Mouse (Mus musculus): ENCODE measurements around the gene Kif16b. TPM values are rescaled to one million over a fixed set of nuclear protein-coding genes. Genes with fewer than 3 reads are reported as not detected.
A peak's percentile ranks its signal among the peaks of the same experiment; 100 is the strongest.

Kif16b gene
- polyA plus RNA-seq, 1 experiment from 2014 or later = 3.9 TPM

- Histone ChIP-seq H3K27ac (no peak overlapping the region), H3K4me3 (replicated peaks) (no peak overlapping the region), H3K36me3 (no peaks in the 10 kb centered on the region), H3K9me3 (no peaks in the 10 kb centered on the region), H3K9ac (replicated peaks) (no peak overlapping the region), H3K4me1 (replicated peaks) (peaks cover 12% of the 10 kb centered on the region; the same call in 1 of the 2 replicates), H3K4me2 (replicated peaks) (no peak overlapping the region), H3K27me3 (no peaks in the 10 kb centered on the region)
- no peak for ATAC-seq
These were observed 182.3 kb downstream of the Kif16b start for GRCm38 (mm10) chr2:142718998-142719397.

- H3K9ac ChIP-seq (replicated peaks) = no peak overlapping the region
- no peaks in the 10 kb centered on the region for H3K36me3 ChIP-seq
- H3K4me3 ChIP-seq (replicated peaks) = no peak overlapping the region
- no peaks in the 10 kb centered on the region for H3K27me3 ChIP-seq
- H3K9me3 ChIP-seq = no peaks in the 10 kb centered on the region
- no peak overlapping the region for H3K4me2 ChIP-seq (replicated peaks)
- no peak for ATAC-seq
- 84% methylated on average over 4 of the region's 4 CpGs for WGBS
- H3K27ac ChIP-seq = no peak overlapping the region
- H3K4me1 ChIP-seq (replicated peaks) = peaks cover 12% of the 10 kb centered on the region; the same call in 1 of the 2 replicates
These were observed 183.7 kb downstream of the Kif16b start for GRCm38 (mm10) chr2:142717591-142717990.

GRCm38 (mm10) chr2:142715912-142716260 is 185.4 kb downstream of the Kif16b start:
- Histone ChIP-seq H3K9me3 (no peaks in the 10 kb centered on the region), H3K9ac (replicated peaks) (no peak overlapping the region), H3K36me3 (peaks cover 11% of the 10 kb centered on the region), H3K27ac (no peak overlapping the region), H3K4me2 (replicated peaks) (no peak overlapping the region), H3K4me3 (replicated peaks) (no peak overlapping the region), H3K27me3 (no peaks in the 10 kb centered on the region), H3K4me1 (replicated peaks) (peaks cover 12% of the 10 kb centered on the region; the same call in 1 of the 2 replicates)
- ATAC-seq = no peak

GRCm38 (mm10) chr2:142715186-142715911 is 186.0 kb downstream of the Kif16b start:
- Histone ChIP-seq H3K36me3 (peaks cover 11% of the 10 kb centered on the region), H3K9ac (replicated peaks) (no peak overlapping the region), H3K4me1 (replicated peaks) (peaks cover 12% of the 10 kb centered on the region; the same call in 1 of the 2 replicates), H3K27ac (no peak overlapping the region), H3K4me2 (replicated peaks) (no peak overlapping the region), H3K4me3 (replicated peaks) (no peak overlapping the region), H3K27me3 (no peaks in the 10 kb centered on the region), H3K9me3 (no peaks in the 10 kb centered on the region)
- WGBS = 43% methylated on average over 1 of the region's 1 CpGs
- ATAC-seq = 0 out of 2 replicates have a peak, but pooled peaks have one; percentile 50

- H3K4me2 ChIP-seq (replicated peaks) = no peak overlapping the region
- H3K4me1 ChIP-seq (replicated peaks) = peaks cover 12% of the 10 kb centered on the region; the same call in 1 of the 2 replicates
- no peak for ATAC-seq
- H3K4me3 ChIP-seq (replicated peaks) = no peak overlapping the region
- no peaks in the 10 kb centered on the region for H3K27me3 ChIP-seq
- H3K9ac ChIP-seq (replicated peaks) = no peak overlapping the region
- H3K36me3 ChIP-seq = peaks cover 11% of the 10 kb centered on the region
- WGBS = 85% methylated on average over 11 of the region's 11 CpGs
- H3K9me3 ChIP-seq = no peaks in the 10 kb centered on the region
- no peak overlapping the region for H3K27ac ChIP-seq
These were observed 188.6 kb downstream of the Kif16b start for GRCm38 (mm10) chr2:142712727-142713126.

- no peak for ATAC-seq
- peaks cover 11% of the 10 kb centered on the region for H3K36me3 ChIP-seq
- H3K4me2 ChIP-seq (replicated peaks) = no peak overlapping the region
- no peak overlapping the region for H3K4me3 ChIP-seq (replicated peaks)
- H3K27me3 ChIP-seq = no peaks in the 10 kb centered on the region
- 78% methylated on average over 3 of the region's 3 CpGs for WGBS
- no peak overlapping the region for H3K27ac ChIP-seq
- H3K9ac ChIP-seq (replicated peaks) = no peak overlapping the region
- H3K4me1 ChIP-seq (replicated peaks) = no peaks in the 10 kb centered on the region
- H3K9me3 ChIP-seq = no peaks in the 10 kb centered on the region
These were observed 192.0 kb downstream of the Kif16b start for GRCm38 (mm10) chr2:142709326-142709725.

GRCm38 (mm10) chr2:142700689-142701088 is 200.6 kb downstream of the Kif16b start:
- no peak overlapping the region for H3K27ac ChIP-seq
- ATAC-seq = peak; percentile 72; the same call in 1 of the 2 replicates
- 46% methylated on average over 4 of the region's 4 CpGs for WGBS
- H3K27me3 ChIP-seq = no peaks in the 10 kb centered on the region
- H3K4me2 ChIP-seq (replicated peaks) = no peak overlapping the region
- no peak overlapping the region for H3K4me3 ChIP-seq (replicated peaks)
- no peaks in the 10 kb centered on the region; the same call in 1 of the 2 replicates for H3K36me3 ChIP-seq
- no peak overlapping the region for H3K9ac ChIP-seq (replicated peaks)
- H3K4me1 ChIP-seq (replicated peaks) = no peaks in the 10 kb centered on the region; the same call in 1 of the 2 replicates
- H3K9me3 ChIP-seq = no peaks in the 10 kb centered on the region

- no peaks in the 10 kb centered on the region for H3K27me3 ChIP-seq
- H3K9me3 ChIP-seq = no peaks in the 10 kb centered on the region
- H3K4me3 ChIP-seq (replicated peaks) = no peak overlapping the region
- H3K27ac ChIP-seq = no peak overlapping the region
- no peak for ATAC-seq
- WGBS = 79% methylated on average over 3 of the region's 3 CpGs
- no peak overlapping the region for H3K9ac ChIP-seq (replicated peaks)
- H3K4me2 ChIP-seq (replicated peaks) = no peak overlapping the region
- H3K4me1 ChIP-seq (replicated peaks) = no peaks in the 10 kb centered on the region; the same call in 1 of the 2 replicates
- H3K36me3 ChIP-seq = no peaks in the 10 kb centered on the region; the same call in 1 of the 2 replicates
These were observed 202.7 kb downstream of the Kif16b start for GRCm38 (mm10) chr2:142698650-142699049.

GRCm38 (mm10) chr2:142694936-142695331 is 206.4 kb downstream of the Kif16b start:
- Histone ChIP-seq H3K9ac (replicated peaks) (no peak overlapping the region), H3K36me3 (no peaks in the 10 kb centered on the region), H3K4me2 (replicated peaks) (no peak overlapping the region), H3K9me3 (no peaks in the 10 kb centered on the region), H3K4me1 (replicated peaks) (no peaks in the 10 kb centered on the region; the same call in 1 of the 2 replicates), H3K27me3 (no peaks in the 10 kb centered on the region), H3K4me3 (replicated peaks) (no peak overlapping the region), H3K27ac (no peak overlapping the region)
- 100% methylated on average over 1 of the region's 1 CpGs for WGBS
- no peak for ATAC-seq

GRCm38 (mm10) chr2:142694019-142694935 is 207.1 kb downstream of the Kif16b start:
- H3K27ac ChIP-seq = no peak overlapping the region
- H3K9ac ChIP-seq (replicated peaks) = no peak overlapping the region
- no peak for ATAC-seq
- no peak overlapping the region for H3K4me3 ChIP-seq (replicated peaks)
- no peak overlapping the region for H3K4me2 ChIP-seq (replicated peaks)
- WGBS = 80% methylated on average over 3 of the region's 3 CpGs
- no peaks in the 10 kb centered on the region; the same call in 1 of the 2 replicates for H3K4me1 ChIP-seq (replicated peaks)
- H3K9me3 ChIP-seq = no peaks in the 10 kb centered on the region
- H3K36me3 ChIP-seq = no peaks in the 10 kb centered on the region
- no peaks in the 10 kb centered on the region for H3K27me3 ChIP-seq

GRCm38 (mm10) chr2:142693461-142693860 is 207.9 kb downstream of the Kif16b start:
- no peaks in the 10 kb centered on the region for H3K36me3 ChIP-seq

GRCm38 (mm10) chr2:142689496-142689895 is 211.8 kb downstream of the Kif16b start:
- H3K36me3 ChIP-seq = no peaks in the 10 kb centered on the region
- H3K27ac ChIP-seq = no peak overlapping the region
- no peak overlapping the region for H3K4me3 ChIP-seq (replicated peaks)
- H3K9me3 ChIP-seq = no peaks in the 10 kb centered on the region
- H3K4me1 ChIP-seq (replicated peaks) = no peaks in the 10 kb centered on the region; the same call in 1 of the 2 replicates
- H3K27me3 ChIP-seq = no peaks in the 10 kb centered on the region
- no peak overlapping the region for H3K9ac ChIP-seq (replicated peaks)
- 95% methylated on average over 2 of the region's 2 CpGs for WGBS
- no peak for ATAC-seq
- no peak overlapping the region for H3K4me2 ChIP-seq (replicated peaks)

More at GRCm38 (mm10) chr2:142693461-142693860, 207.9 kb downstream of the Kif16b start:
- 80% methylated on average over 1 of the region's 1 CpGs for WGBS
- ATAC-seq = no peak
- no peaks in the 10 kb centered on the region for H3K27me3 ChIP-seq
- no peak overlapping the region for H3K9ac ChIP-seq (replicated peaks)
- H3K27ac ChIP-seq = no peak overlapping the region
- no peak overlapping the region for H3K4me2 ChIP-seq (replicated peaks)
- H3K4me1 ChIP-seq (replicated peaks) = no peaks in the 10 kb centered on the region; the same call in 1 of the 2 replicates
- H3K4me3 ChIP-seq (replicated peaks) = no peak overlapping the region
- no peaks in the 10 kb centered on the region for H3K9me3 ChIP-seq

All from midbrain, embryonic 13.5 days (tissue).